Mouse (Mus musculus) central nervous system, embryonic 18 days (tissue): ENCODE results near the gene Gtpbp1. TPM values are rescaled to one million over a fixed set of nuclear protein-coding genes. Genes with fewer than 3 reads are reported as not detected.

Experiments
- polyA plus RNA-seq: library from polyadenylated mRNA; depleted of rRNA; stranded (reverse); fragments of >200 nt; gene quantifications from 2 replicates; pipeline ENCODE4 v1.2.3, GENCODE M21; 2012; rRNA removed

Gtpbp1 gene
- 33.6 and 39.4 TPM in 2 replicates for polyA plus RNA-seq

DNA sequence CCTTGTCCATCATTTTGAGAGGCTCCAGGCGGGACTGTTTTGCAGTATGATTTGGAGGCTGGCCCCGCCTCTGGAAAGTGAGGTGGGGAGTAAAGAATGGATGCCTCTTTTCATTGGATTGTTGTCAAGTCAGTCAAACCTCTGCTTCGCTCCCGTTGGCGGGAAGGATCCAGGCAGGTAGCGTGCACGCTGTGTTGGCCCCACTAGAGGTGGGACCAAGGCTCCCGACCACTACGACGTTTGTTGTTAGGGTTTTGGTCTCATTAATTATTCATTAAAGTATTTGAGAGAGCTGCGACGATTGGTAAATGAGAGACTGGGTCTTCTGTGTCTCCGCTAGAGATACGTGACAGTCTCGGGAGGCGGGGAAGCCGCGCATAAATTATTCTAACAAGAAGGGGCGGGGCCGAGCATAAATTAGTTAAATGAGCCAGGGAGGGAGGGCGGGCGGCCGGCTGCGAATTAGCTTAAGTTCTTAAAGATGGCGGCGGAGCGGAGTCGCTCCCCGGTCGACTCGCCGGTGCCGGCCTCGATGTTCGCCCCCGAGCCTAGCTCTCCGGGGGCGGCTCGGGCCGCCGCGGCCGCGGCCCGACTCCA, at the start of gene Gtpbp1:
Gtpbp1 (plus strand) TSS at position 420 of the 597 bp plus-strand sequence.

DNA sequence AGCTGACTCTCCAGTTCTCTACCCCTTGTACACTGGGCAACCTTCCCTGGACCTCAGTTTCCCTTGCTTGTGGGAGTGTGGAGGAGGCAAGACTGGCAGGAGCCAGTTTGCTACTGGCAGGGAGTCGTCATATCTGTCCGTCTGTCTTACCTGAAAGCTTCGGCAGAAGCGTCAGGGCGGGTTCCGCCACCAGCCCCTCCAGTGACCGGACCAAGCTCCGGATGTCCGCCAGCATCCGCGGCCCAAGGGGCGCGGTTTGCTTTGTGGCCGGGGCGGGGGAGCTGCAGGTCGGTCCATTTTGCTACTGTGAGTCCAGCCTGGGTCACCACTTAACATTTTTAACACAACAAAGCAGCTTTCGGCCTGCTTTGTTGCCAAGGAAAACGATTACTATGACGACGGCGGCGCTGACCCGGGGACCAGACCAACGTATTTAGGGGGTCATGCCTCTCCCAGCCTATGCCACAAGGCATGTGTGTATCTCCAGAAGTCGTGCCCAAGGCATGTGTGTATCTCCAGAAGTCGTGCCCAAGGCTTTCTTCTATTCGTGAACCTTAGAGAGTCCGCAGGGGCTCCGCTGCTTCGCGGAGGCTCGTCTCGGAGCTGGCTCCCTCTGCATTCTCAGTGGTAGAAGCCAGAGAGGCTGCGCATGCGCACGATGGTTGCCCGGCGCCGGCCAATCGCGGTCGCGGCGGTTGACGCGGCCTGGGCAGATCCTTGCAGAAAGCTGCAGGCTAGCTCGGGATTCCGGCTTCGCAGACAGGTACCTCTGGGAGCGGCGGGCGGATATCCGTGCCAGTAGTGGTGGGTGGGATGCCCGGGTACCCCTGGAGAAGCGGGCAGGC, 31.9 kb upstream of the Gtpbp1 start, which contains the start of the genes Fam227a and Cby1:
Fam227a (minus strand) TSS at position 426 of the 845 bp plus-strand sequence.
Cby1 (plus strand) TSS at position 669 of the 845 bp plus-strand sequence.

DNA sequence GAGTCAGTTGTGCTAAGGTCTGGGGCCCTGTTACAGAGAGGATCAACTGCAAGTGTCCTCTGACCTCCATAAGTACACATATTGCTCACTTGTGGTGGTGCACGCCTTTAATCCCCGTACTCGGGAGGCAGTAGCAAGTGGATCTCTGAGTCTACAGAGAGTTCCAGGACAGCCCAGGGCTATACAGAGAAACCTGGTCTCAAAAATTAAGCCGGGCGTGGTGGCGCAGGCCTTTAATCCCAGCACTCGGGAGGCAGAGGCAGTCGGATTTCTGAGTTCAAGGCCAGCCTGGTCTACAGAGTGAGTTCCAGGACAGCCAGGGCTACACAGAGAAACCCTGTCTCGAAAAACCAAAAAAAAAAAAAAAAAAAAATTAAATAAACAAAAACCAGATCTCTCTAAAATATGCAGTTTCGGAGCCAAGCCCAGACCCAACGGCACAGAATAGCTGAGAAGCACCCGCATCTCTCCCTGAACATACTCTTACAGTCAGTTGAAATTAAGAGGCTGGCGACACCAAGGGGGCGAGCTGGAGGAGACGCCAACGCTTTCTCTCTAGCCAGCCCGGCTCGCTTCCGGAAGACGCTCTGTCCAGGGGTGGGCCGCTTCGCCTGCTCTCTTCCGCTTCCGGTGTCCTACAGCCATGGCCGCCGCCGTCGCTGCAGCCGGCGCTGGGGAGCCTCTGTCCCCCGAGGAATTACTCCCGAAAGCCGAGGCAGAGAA, 20.2 kb upstream of the Gtpbp1 start, which contains the start of gene Tomm22:
Tomm22 (plus strand) TSS at position 613 of the 723 bp plus-strand sequence.

DNA sequence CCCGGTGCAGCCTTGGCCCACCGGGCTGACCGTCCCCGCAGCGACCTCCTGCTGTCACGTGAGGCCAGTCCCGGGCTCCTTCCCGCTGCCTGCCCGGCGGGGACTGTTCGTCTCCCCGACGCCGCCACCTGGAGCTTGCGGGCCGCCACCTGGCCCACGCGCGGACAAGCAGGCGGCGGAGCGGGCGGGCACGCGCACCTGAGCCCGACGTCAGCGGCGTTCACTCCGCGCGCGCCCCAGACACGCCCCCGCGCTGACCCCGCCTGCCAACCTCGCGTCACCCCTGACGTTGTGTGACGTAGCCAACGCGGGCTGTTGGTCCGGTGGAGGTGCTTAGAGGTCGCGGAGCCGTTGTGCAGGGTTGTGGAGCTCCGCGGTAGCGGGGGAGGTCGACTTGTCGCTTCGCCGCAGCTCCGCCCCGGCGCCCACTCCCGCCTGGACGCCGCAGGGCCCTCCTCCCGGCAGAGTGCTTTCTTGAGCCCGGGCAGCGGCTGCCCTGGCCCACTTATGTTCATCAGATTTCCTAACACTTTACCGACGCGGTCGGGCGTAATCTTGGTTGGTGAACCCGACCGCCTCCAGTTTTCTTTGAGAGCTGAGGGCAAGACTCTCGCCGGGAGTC, 2.9 kb upstream of the Gtpbp1 start, which contains the start of gene Josd1:
Josd1 (minus strand) TSS at position 274 of the 622 bp plus-strand sequence.

DNA sequence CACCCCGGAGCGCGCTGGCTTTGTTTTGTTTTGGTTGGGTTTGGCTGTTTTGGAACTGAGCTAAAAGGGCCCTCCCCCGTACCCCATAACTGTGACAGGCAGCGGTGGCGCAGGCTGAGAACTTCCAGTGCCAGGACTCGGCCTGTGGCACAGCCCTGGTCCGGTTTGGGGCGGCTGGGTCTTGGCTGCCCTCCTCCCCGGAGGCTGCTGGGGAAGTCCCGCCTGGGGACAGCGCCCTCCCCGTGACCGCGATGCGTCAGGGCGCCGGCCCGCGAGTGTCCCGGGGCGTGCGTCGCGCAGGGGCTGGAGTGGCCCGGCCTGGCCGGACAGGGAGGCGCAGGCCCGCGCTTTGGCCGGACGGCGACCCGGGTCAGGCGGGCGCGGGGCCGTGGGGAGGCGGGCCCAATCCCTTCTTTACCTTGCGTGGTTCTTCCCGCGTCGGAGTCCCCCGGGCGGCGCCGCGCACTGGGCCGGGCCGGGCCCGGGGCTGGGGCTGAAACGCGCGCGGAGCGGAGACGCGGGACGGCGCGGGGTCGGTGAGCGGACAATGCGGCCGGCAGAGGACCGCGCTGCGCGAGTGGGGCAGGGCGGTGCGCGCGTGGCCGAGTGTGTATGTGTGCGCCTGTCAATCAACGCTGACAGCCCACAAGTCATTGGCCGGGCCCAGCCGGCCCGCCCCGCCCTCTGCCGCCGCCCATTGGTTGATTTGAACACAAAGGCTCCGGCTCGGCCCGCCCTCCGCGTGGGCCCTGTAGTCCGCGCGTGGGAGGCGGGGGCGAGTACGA, 51.5 kb downstream of the Gtpbp1 start, which contains the start of gene Sun2:
Sun2 (minus strand) TSS at position 616 of the 785 bp plus-strand sequence.

Other genes with a start within 250 kb of the Gtpbp1 start
- 296 and 357 TPM in 2 replicates for gene Csnk1e, start 235.3 kb upstream of the Gtpbp1 start, polyA plus RNA-seq
- 4.9 and 7.1 TPM in 2 replicates for gene Kcnj4, start 185.6 kb upstream of the Gtpbp1 start, polyA plus RNA-seq
- gene Kdelr3, start 174.4 kb upstream of the Gtpbp1 start, polyA plus RNA-seq = 4.6 and 9.2 TPM in 2 replicates
- 696 and 697 TPM in 2 replicates for gene Ddx17, start 144.1 kb upstream of the Gtpbp1 start, polyA plus RNA-seq
- gene Dmc1, start 85.7 kb upstream of the Gtpbp1 start, polyA plus RNA-seq = 4.5 and 4.9 TPM in 2 replicates
- 28.3 and 30.0 TPM in 2 replicates for gene Fam227a, start 31.9 kb upstream of the Gtpbp1 start, polyA plus RNA-seq
- 39.3 and 40.3 TPM in 2 replicates for gene Cby1, start 31.6 kb upstream of the Gtpbp1 start, polyA plus RNA-seq
- gene Tomm22, start 20.0 kb upstream of the Gtpbp1 start, polyA plus RNA-seq = 118 and 129 TPM in 2 replicates
- 39.8 and 41.7 TPM in 2 replicates for gene Josd1, start 2.9 kb upstream of the Gtpbp1 start, polyA plus RNA-seq
- 31.2 and 33.9 TPM in 2 replicates for gene Sun2, start 51.7 kb downstream of the Gtpbp1 start, polyA plus RNA-seq
- gene Dnal4, start 87.0 kb downstream of the Gtpbp1 start, polyA plus RNA-seq = 73.9 and 74.6 TPM in 2 replicates
- gene Nptxr, start 113.9 kb downstream of the Gtpbp1 start, polyA plus RNA-seq = 51.4 and 51.5 TPM in 2 replicates
- 1.4 and 1.7 TPM in 2 replicates for gene Npcd, start 143.4 kb downstream of the Gtpbp1 start, polyA plus RNA-seq
- 83.6 and 87.3 TPM in 2 replicates for gene Cbx6, start 143.8 kb downstream of the Gtpbp1 start, polyA plus RNA-seq
- gene Apobec3, start 200.8 kb downstream of the Gtpbp1 start, polyA plus RNA-seq = 5.1 and 5.2 TPM in 2 replicates